Mouse (Mus musculus) liver, embryonic 14.5 days (tissue): Measurements from ENCODE around the gene Syn2. TPM values are rescaled to one million over a fixed set of nuclear protein-coding genes. Genes with fewer than 3 reads are reported as not detected.

Experiments used
- ATAC-seq: fragments of 200-750 bp; cut with Nextera tagmentation; 2 replicates; pipeline ENCODE4 v1.8.0; 2017; ENCODE audit warnings: moderate number of reproducible peaks, mild to moderate bottlenecking, moderate library complexity; ENCODE audit not compliant: insufficient read depth
- DNase-seq, 3 experiments: peaks; one replicate each; pipeline ENCODE4 v3.0.0-alpha.2; 2012 to 2013; ENCODE audit warnings: low read depth in 3 of 3, low spot score in 3 of 3
- H3K27ac ChIP-seq: fragments of 300-500 bp; sonication (generic); 2 replicates; pipeline ENCODE4 v1.5.1; 2014; ENCODE audit warnings: moderate library complexity, mild to moderate bottlenecking, control low read depth, inconsistent platforms
- H3K27me3 ChIP-seq: fragments of 300-500 bp; sonication (generic); 2 replicates; pipeline ENCODE4 v1.6.1; 2014; ENCODE audit warnings: mild to moderate bottlenecking, low read length, moderate library complexity; ENCODE audit not compliant: control insufficient read depth, insufficient read depth
- H3K36me3 ChIP-seq: fragments of 300-500 bp; sonication (generic); replicated peaks from 2 replicates; pipeline ENCODE4 v1.6.1; 2014; ENCODE audit warnings: low read depth; ENCODE audit not compliant: control insufficient read depth, insufficient read depth
- H3K4me1 ChIP-seq, 2 experiments: fragments of 200-500 bp in 1 of 2; fragments of 300-500 bp in 1 of 2; sonication (generic) in 1 of 2; replicated peaks; 2 replicates each; pipeline ENCODE4 v1.6.1; 2012 to 2014; ENCODE audit warnings: antibody characterized with exemption in 1 of 2, inconsistent platforms in 1 of 2, low read length in 1 of 2; ENCODE audit not compliant: control insufficient read depth in 2 of 2, insufficient read depth in 2 of 2
- H3K4me2 ChIP-seq: fragments of 300-500 bp; sonication (generic); 2 replicates; pipeline ENCODE4 v1.6.1; 2014; ENCODE audit warnings: low read depth, mild to moderate bottlenecking, control low read depth, moderate library complexity
- H3K4me3 ChIP-seq, 2 experiments: fragments of 200-500 bp in 1 of 2; fragments of 300-500 bp in 1 of 2; sonication (generic) in 1 of 2; 2 replicates each; pipeline ENCODE4 v1.5.1; 2012 to 2014; ENCODE audit warnings: low read depth in 2 of 2, low read length in 2 of 2, mild to moderate bottlenecking in 2 of 2, control low read depth in 1 of 2, inconsistent platforms in 1 of 2, moderate library complexity in 1 of 2; ENCODE audit not compliant: insufficient read depth in 1 of 2
- H3K9ac ChIP-seq: fragments of 300-500 bp; sonication (generic); replicated peaks from 2 replicates; pipeline ENCODE4 v1.6.1; 2014; ENCODE audit warnings: mild to moderate bottlenecking, control low read depth, moderate library complexity
- H3K9me3 ChIP-seq: fragments of 300-500 bp; sonication (generic); 2 replicates; pipeline ENCODE4 v1.6.1; 2016; ENCODE audit warnings: low read length, mixed read lengths; ENCODE audit not compliant: control insufficient read depth
- CTCF ChIP-seq: IDR thresholded peaks from 2 replicates; pipeline ENCODE4 v1.5.1; 2016; ENCODE audit warnings: antibody characterized with exemption, low read depth, control low read depth
- EP300 ChIP-seq: IDR thresholded peaks from 2 replicates; pipeline ENCODE4 v1.6.1; 2016; ENCODE audit warnings: antibody characterized with exemption, low read depth
- WGBS: fragments of 180-500 bp; shearing (Covaris S2); extraction: QIAGEN DNeasy Blood & Tissue Kit; methylation state at CpG from one replicate; pipeline ENCODE4 v1.1.7; 2014; ENCODE audit not compliant: insufficient replicate concordance; 5-methylcytosine and 5-hydroxymethylcytosine counted together
- polyA plus RNA-seq, 2 experiments: library from polyadenylated mRNA; depleted of rRNA in 1 of 2; stranded (reverse) in 1 of 2; unstranded in 1 of 2; fragments of >200 nt; fragmentation: Nextera tagmentation in 1 of 2; extraction: Ambion mirVana in 1 of 2; gene quantifications; 2 replicates each; pipeline versions ENCODE4 v1.2.1 to v1.2.3; 2012 to 2014

The Syn2 gene
- polyA plus RNA-seq, 2 experiments, result 0.04 TPM

GRCm38 (mm10) chr6:115252099-115252873 lies 117.6 kb downstream of the Syn2 start, which contains the start of gene Timp4:
Gene Timp4 (minus strand): TSS chr6:115252205.
- H3K9ac ChIP-seq, result no peak within 1 kb of the TSS

GRCm38 (mm10) chr6:115255171-115255570 lies 120.5 kb downstream of the Syn2 start:
- WGBS, result 55% methylated on average over 3 of the region's 3 CpGs
- no peak for TF ChIP-seq EP300
- TF ChIP-seq CTCF, result no peak
- Histone ChIP-seq H3K4me1 (no peaks in the 10 kb centered on the region), H3K9me3 (no peaks in the 10 kb centered on the region), H3K9ac (no peak overlapping the region), H3K27me3 (no peaks in the 10 kb centered on the region), H3K4me2 (no peak overlapping the region), H3K4me3 (no peak overlapping the region), H3K27ac (no peak overlapping the region), H3K36me3 (no peaks in the 10 kb centered on the region)
- ATAC-seq, result no peak
- no peak for DNase-seq

More at GRCm38 (mm10) chr6:115252099-115252873, 117.6 kb downstream of the Syn2 start, which contains the start of gene Timp4:
- H3K36me3 ChIP-seq, result no peaks in the 10 kb centered on the region
- no peak within 1 kb of the TSS for H3K4me2 ChIP-seq
- no peak for TF ChIP-seq CTCF
- WGBS, result 35% methylated on average over 9 of the region's 10 CpGs
- ATAC-seq (no peak), DNase-seq (no peak)
- no peaks in the 10 kb centered on the region for H3K4me1 ChIP-seq
- H3K4me3 ChIP-seq, result no peak within 1 kb of the TSS
- no peak within 1 kb of the TSS for H3K27ac ChIP-seq
- no peaks in the 10 kb centered on the region for H3K27me3 ChIP-seq
- H3K9me3 ChIP-seq, result no peaks in the 10 kb centered on the region

GRCm38 (mm10) chr6:115260507-115260906 lies 125.8 kb downstream of the Syn2 start:
- ATAC-seq (no peak), DNase-seq (no peak)
- Histone ChIP-seq H3K9me3 (no peaks in the 10 kb centered on the region), H3K27me3 (no peaks in the 10 kb centered on the region), H3K4me2 (no peak overlapping the region), H3K9ac (no peak overlapping the region), H3K27ac (no peak overlapping the region), H3K4me1 (no peaks in the 10 kb centered on the region), H3K4me3 (no peak overlapping the region), H3K36me3 (no peaks in the 10 kb centered on the region)
- WGBS, result 63% methylated on average over 3 of the region's 3 CpGs
- TF ChIP-seq EP300 (no peak), CTCF (no peak)

- Histone ChIP-seq H3K4me3 (no peak overlapping the region), H3K27me3 (no peaks in the 10 kb centered on the region), H3K27ac (no peak overlapping the region), H3K9me3 (no peaks in the 10 kb centered on the region), H3K4me2 (no peak overlapping the region), H3K4me1 (peaks cover 0 to 3% of the 10 kb centered on the region in 2 experiments; a peak in 1 of 4 replicates), H3K36me3 (no peaks in the 10 kb centered on the region), H3K9ac (no peak overlapping the region)
- TF ChIP-seq EP300 (no peak), CTCF (no peak)
- ATAC-seq, result no peak
- WGBS, result 58% methylated on average over 5 of the region's 5 CpGs
- DNase-seq, result no peak
Observed at GRCm38 (mm10) chr6:115266791-115267190, 132.1 kb downstream of the Syn2 start.

GRCm38 (mm10) chr6:115267916-115268315 lies 133.2 kb downstream of the Syn2 start:
- H3K4me1 ChIP-seq, result peaks cover 0 to 3% of the 10 kb centered on the region in 2 experiments; a peak in 1 of 4 replicates
- no peak for ATAC-seq
- H3K27me3 ChIP-seq, result no peaks in the 10 kb centered on the region
- DNase-seq, result peak in 2 of 3 experiments; percentile 1 to 6
- no peak overlapping the region for H3K27ac ChIP-seq
- no peak overlapping the region for H3K4me2 ChIP-seq
- H3K4me3 ChIP-seq, result no peak overlapping the region
- TF ChIP-seq EP300 (no peak), CTCF (peak; percentile 80)
- H3K36me3 ChIP-seq, result no peaks in the 10 kb centered on the region
- WGBS, result 37% methylated on average over 2 of the region's 2 CpGs
- H3K9me3 ChIP-seq, result no peaks in the 10 kb centered on the region
- no peak overlapping the region for H3K9ac ChIP-seq
